Comparison of ENCODE assay signal across 8 mouse cellular contexts in the genomic region with DNA sequence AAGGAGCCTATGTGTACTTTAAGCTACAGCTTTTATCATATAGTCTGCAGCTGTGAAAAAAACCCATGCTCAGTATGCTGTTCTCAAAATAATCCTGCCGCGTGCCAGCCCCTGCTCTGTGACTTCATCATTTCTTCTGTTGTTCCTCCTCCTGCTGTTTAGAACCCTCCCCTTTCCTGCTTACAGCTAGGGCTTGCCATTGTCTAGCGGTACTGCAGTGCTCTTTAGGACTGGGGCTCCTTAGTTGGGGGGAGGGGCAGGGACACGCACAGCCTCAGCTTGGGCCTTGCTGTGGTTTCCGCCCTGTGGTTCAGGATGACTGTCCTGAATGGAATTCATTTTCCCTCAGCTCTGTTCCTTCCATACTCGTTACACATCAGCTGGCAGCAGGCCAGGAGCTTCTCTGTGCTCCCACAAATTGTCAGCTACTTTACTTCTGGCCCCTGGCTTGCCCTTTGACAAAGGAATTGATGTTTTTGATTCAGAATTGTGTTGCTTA.
DNase-seq lines count a peak whose midpoint lies in the region; ATAC-seq and TF ChIP-seq lines count a peak whose summit lies in the region.

No protein-coding gene starts in this region.

- WGBS in intestine, postnatal 0 days: 15% methylated on average over 6 of the region's 6 CpGs
- 15% methylated on average over 6 of the region's 6 CpGs for WGBS in limb, embryonic 12.5 days
- 1% methylated on average over 6 of the region's 6 CpGs for WGBS in midbrain, embryonic 13.5 days
- 10% methylated on average over 6 of the region's 6 CpGs for WGBS in stomach, embryonic 14.5 days

- peaks cover 13% of the 10 kb centered on the region for H3K4me1 ChIP-seq in intestine, postnatal 0 days (replicated peaks; ENCODE audit: control insufficient read depth, insufficient read depth, low read length)
- peaks cover 26% of the 10 kb centered on the region for H3K4me1 ChIP-seq in limb, embryonic 12.5 days (replicated peaks)
- peaks cover 26% of the 10 kb centered on the region for H3K4me1 ChIP-seq in midbrain, embryonic 13.5 days (replicated peaks)
- no peaks in the 10 kb centered on the region for H3K4me1 ChIP-seq in stomach, embryonic 14.5 days (ENCODE audit: control insufficient read depth, insufficient read depth, low read length)

- peaks cover 9% of the 10 kb centered on the region for H3K36me3 ChIP-seq in intestine, postnatal 0 days (ENCODE audit: control insufficient read depth, insufficient read depth)
- H3K36me3 ChIP-seq in limb, embryonic 12.5 days: peaks cover 10% of the 10 kb centered on the region
- peaks cover 16% of the 10 kb centered on the region; the same call in 1 of the 2 replicates for H3K36me3 ChIP-seq in midbrain, embryonic 13.5 days
- H3K36me3 ChIP-seq in stomach, embryonic 14.5 days (ENCODE audit: control insufficient read depth, insufficient read depth, low read length): peaks cover 12% of the 10 kb centered on the region

- no peaks in the 10 kb centered on the region for H3K27me3 ChIP-seq in intestine, postnatal 0 days (replicated peaks; ENCODE audit: control insufficient read depth, insufficient read depth, low read length)
- no peaks in the 10 kb centered on the region for H3K27me3 ChIP-seq in limb, embryonic 12.5 days
- no peaks in the 10 kb centered on the region for H3K27me3 ChIP-seq in midbrain, embryonic 13.5 days
- no peaks in the 10 kb centered on the region for H3K27me3 ChIP-seq in stomach, embryonic 14.5 days (ENCODE audit: control insufficient read depth, insufficient read depth, low read length)

- ATAC-seq in cerebellum, adult (ENCODE audit: insufficient number of reproducible peaks, low FRiP score, low TSS enrichment): no peak
- ATAC-seq in intestine, postnatal 0 days: peak; percentile 60
- peak; percentile 88 for ATAC-seq in limb, embryonic 12.5 days (ENCODE audit: insufficient number of reproducible peaks, insufficient read depth, low FRiP score, low TSS enrichment, low read depth)
- ATAC-seq in midbrain, embryonic 13.5 days: peak; percentile 97
- peak; percentile 90 for ATAC-seq in stomach, embryonic 14.5 days (ENCODE audit: insufficient number of reproducible peaks, insufficient read depth, low FRiP score, low read depth)

- H3K4me2 ChIP-seq in intestine, postnatal 0 days (replicated peaks; ENCODE audit: low read depth): 0 out of 2 replicates have a peak overlapping the region, but pooled peaks have one; percentile 9
- H3K4me2 ChIP-seq in limb, embryonic 12.5 days: no peak overlapping the region
- no peak overlapping the region for H3K4me2 ChIP-seq in midbrain, embryonic 13.5 days (replicated peaks)
- H3K4me2 ChIP-seq in stomach, embryonic 14.5 days (replicated peaks; ENCODE audit: low read depth, low read length): no peak overlapping the region

- no peak overlapping the region for H3K9ac ChIP-seq in intestine, postnatal 0 days (ENCODE audit: low read depth, low read length)
- H3K9ac ChIP-seq in limb, embryonic 12.5 days (replicated peaks): no peak overlapping the region
- peak overlapping the region; percentile 10; the same call in 1 of the 2 replicates for H3K9ac ChIP-seq in midbrain, embryonic 13.5 days (replicated peaks)
- no peak overlapping the region for H3K9ac ChIP-seq in stomach, embryonic 14.5 days (replicated peaks; ENCODE audit: low read depth, low read length)

- no peaks in the 10 kb centered on the region for H3K9me3 ChIP-seq in intestine, postnatal 0 days (ENCODE audit: control insufficient read depth)
- peaks cover 6% of the 10 kb centered on the region for H3K9me3 ChIP-seq in limb, embryonic 12.5 days
- no peaks in the 10 kb centered on the region for H3K9me3 ChIP-seq in midbrain, embryonic 13.5 days
- no peaks in the 10 kb centered on the region for H3K9me3 ChIP-seq in stomach, embryonic 14.5 days (ENCODE audit: control insufficient read depth, low read depth, low read length)

- H3K27ac ChIP-seq in intestine, postnatal 0 days (ENCODE audit: low read depth, low read length): peak overlapping the region; percentile 64
- peak overlapping the region; percentile 76 for H3K27ac ChIP-seq in limb, embryonic 12.5 days
- H3K27ac ChIP-seq in midbrain, embryonic 13.5 days: peak overlapping the region; percentile 75
- peak overlapping the region; percentile 62; the same call in 1 of the 2 replicates for H3K27ac ChIP-seq in stomach, embryonic 14.5 days (ENCODE audit: low read length)

- peak; percentile 45 for DNase-seq in cerebellum, adult 11 months
- DNase-seq in embryo, embryonic 11.5 days (ENCODE audit: low read depth, low spot score): peak; percentile 61
- peak; percentile 99 for DNase-seq in heart, adult 11 months

- TF ChIP-seq CTCF in intestine, postnatal 0 days (IDR thresholded peaks at IDR 0.05; ENCODE audit: low read depth): no peak

- no peak overlapping the region for H3K4me3 ChIP-seq in intestine, postnatal 0 days (ENCODE audit: low read depth, low read length)
- no peak overlapping the region for H3K4me3 ChIP-seq in limb, embryonic 12.5 days (replicated peaks)
- H3K4me3 ChIP-seq in midbrain, embryonic 13.5 days (replicated peaks): no peak overlapping the region
- H3K4me3 ChIP-seq in stomach, embryonic 14.5 days (ENCODE audit: low read depth, low read length): no peak overlapping the region

Comparison
In these comparisons a context has a peak if more than half of its experiments do, and no peak if none do; other contexts are left out.
1. DNase-seq: peak in every context shown above with its lines; median percentile 99 in heart, adult 11 months; 61 in embryo, embryonic 11.5 days; 45 in cerebellum, adult 11 months.